Mouse (Mus musculus): Measurements from ENCODE around the gene Ubr4. TPM values are rescaled to one million over a fixed set of nuclear protein-coding genes. Genes with fewer than 3 reads are reported as not detected.
A peak's percentile ranks its signal among the peaks of the same experiment; 100 is the strongest.
"Not testable (repeated sequence)": the region's sequence is repeated elsewhere in the genome, so short reads cannot be mapped to it uniquely, and the experiment has no call there.

Ubr4 gene
- polyA plus RNA-seq, 1 experiment from 2014 or later, result 51.8 TPM

- Histone ChIP-seq H3K36me3 (peaks cover 98% of the 10 kb centered on the region), H3K4me1 (no peaks in the 10 kb centered on the region)
Measured at GRCm38 (mm10) chr4:139368038-139368437, 15.6 kb downstream of the Ubr4 start.

GRCm38 (mm10) chr4:139373130-139373529, 20.7 kb downstream of the Ubr4 start:
- H3K9me3 ChIP-seq (replicated peaks), result no peaks in the 10 kb centered on the region
- peaks cover 97% of the 10 kb centered on the region for H3K36me3 ChIP-seq
- H3K4me1 ChIP-seq, result no peaks in the 10 kb centered on the region
- no peak overlapping the region for H3K27ac ChIP-seq (replicated peaks)
- H3K27me3 ChIP-seq (ENCODE audit: low read depth, poor library complexity, severe bottlenecking), result no peaks in the 10 kb centered on the region
- no peak for DNase-seq (ENCODE audit: low spot score)
- H3K4me3 ChIP-seq, result no peak overlapping the region
- WGBS, result 89% methylated on average over 4 of the region's 4 CpGs

More at GRCm38 (mm10) chr4:139368038-139368437, 15.6 kb downstream of the Ubr4 start:
- Histone ChIP-seq H3K4me3 (no peak overlapping the region), H3K27me3 (ENCODE audit: low read depth, poor library complexity, severe bottlenecking) (no peaks in the 10 kb centered on the region), H3K9me3 (replicated peaks) (no peaks in the 10 kb centered on the region), H3K27ac (replicated peaks) (no peak overlapping the region)
- WGBS, result 91% methylated on average over 5 of the region's 5 CpGs
- no peak for DNase-seq (ENCODE audit: low spot score)

GRCm38 (mm10) chr4:139373531-139373930, 21.1 kb downstream of the Ubr4 start:
- WGBS, result 92% methylated on average over 10 of the region's 10 CpGs
- Histone ChIP-seq H3K27ac (replicated peaks) (no peak overlapping the region), H3K4me1 (no peaks in the 10 kb centered on the region), H3K27me3 (ENCODE audit: low read depth, poor library complexity, severe bottlenecking) (no peaks in the 10 kb centered on the region), H3K36me3 (peaks cover 93% of the 10 kb centered on the region), H3K4me3 (no peak overlapping the region), H3K9me3 (replicated peaks) (no peaks in the 10 kb centered on the region)
- DNase-seq (ENCODE audit: low spot score), result no peak

GRCm38 (mm10) chr4:139379719-139380118, 27.3 kb downstream of the Ubr4 start:
- Histone ChIP-seq H3K9me3 (replicated peaks) (no peaks in the 10 kb centered on the region), H3K27ac (replicated peaks) (peak overlapping the region; percentile 91), H3K4me3 (peak overlapping the region; percentile 97), H3K36me3 (peaks cover 33% of the 10 kb centered on the region), H3K4me1 (peaks cover 27% of the 10 kb centered on the region), H3K27me3 (ENCODE audit: low read depth, poor library complexity, severe bottlenecking) (no peaks in the 10 kb centered on the region)
- WGBS, result 18% methylated on average over 8 of the region's 8 CpGs
- DNase-seq (ENCODE audit: low spot score), result no peak

- Histone ChIP-seq H3K4me1 (peaks cover 27% of the 10 kb centered on the region), H3K27ac (replicated peaks) (peak overlapping the region; percentile 91), H3K4me3 (peak overlapping the region; percentile 97), H3K27me3 (ENCODE audit: low read depth, poor library complexity, severe bottlenecking) (no peaks in the 10 kb centered on the region), H3K9me3 (replicated peaks) (no peaks in the 10 kb centered on the region), H3K36me3 (peaks cover 27% of the 10 kb centered on the region)
- DNase-seq (ENCODE audit: low spot score), result peak; percentile 100
- under 1% methylated on average over 54 of the region's 54 CpGs for WGBS
Measured at GRCm38 (mm10) chr4:139380207-139380748, 27.9 kb downstream of the Ubr4 start.

GRCm38 (mm10) chr4:139380775-139381451, 28.5 kb downstream of the Ubr4 start:
- 5% methylated on average over 43 of the region's 44 CpGs for WGBS
- peak overlapping the region; percentile 91 for H3K27ac ChIP-seq (replicated peaks)
- H3K27me3 ChIP-seq (ENCODE audit: low read depth, poor library complexity, severe bottlenecking), result no peaks in the 10 kb centered on the region
- no peaks in the 10 kb centered on the region for H3K9me3 ChIP-seq (replicated peaks)
- peak overlapping the region; percentile 97 for H3K4me3 ChIP-seq
- H3K4me1 ChIP-seq, result peaks cover 27% of the 10 kb centered on the region
- H3K36me3 ChIP-seq, result peaks cover 21% of the 10 kb centered on the region
- no peak for DNase-seq (ENCODE audit: low spot score)

- no peaks in the 10 kb centered on the region for H3K9me3 ChIP-seq (replicated peaks)
- peak overlapping the region; percentile 97 for H3K4me3 ChIP-seq
- no peaks in the 10 kb centered on the region for H3K27me3 ChIP-seq (ENCODE audit: low read depth, poor library complexity, severe bottlenecking)
- peaks cover 31% of the 10 kb centered on the region for H3K4me1 ChIP-seq
- H3K36me3 ChIP-seq, result peaks cover 16% of the 10 kb centered on the region
- no peak overlapping the region for H3K27ac ChIP-seq (replicated peaks)
- DNase-seq (ENCODE audit: low spot score), result no peak
- 61% methylated on average over 4 of the region's 4 CpGs for WGBS
Measured at GRCm38 (mm10) chr4:139381452-139381845, 29.0 kb downstream of the Ubr4 start.

- DNase-seq (ENCODE audit: low spot score), result no peak
- H3K9me3 ChIP-seq (replicated peaks), result no peaks in the 10 kb centered on the region
- peak overlapping the region; percentile 97 for H3K4me3 ChIP-seq
- peaks cover 9% of the 10 kb centered on the region for H3K36me3 ChIP-seq
- peaks cover 38% of the 10 kb centered on the region for H3K4me1 ChIP-seq
- no peak overlapping the region for H3K27ac ChIP-seq (replicated peaks)
- WGBS, result 80% methylated on average over 7 of the region's 7 CpGs
- H3K27me3 ChIP-seq (ENCODE audit: low read depth, poor library complexity, severe bottlenecking), result no peaks in the 10 kb centered on the region
Measured at GRCm38 (mm10) chr4:139382231-139382630, 29.8 kb downstream of the Ubr4 start.

- not testable (repeated sequence) for H3K9me3 ChIP-seq (replicated peaks); H3K27ac ChIP-seq (replicated peaks); H3K27me3 ChIP-seq (ENCODE audit: low read depth, poor library complexity, severe bottlenecking); DNase-seq (ENCODE audit: low spot score); H3K4me3 ChIP-seq
- WGBS, result 94% methylated on average over 5 of the region's 5 CpGs
- peaks cover 25% of the 10 kb centered on the region for H3K36me3 ChIP-seq
- peaks cover 42% of the 10 kb centered on the region for H3K4me1 ChIP-seq
Measured at GRCm38 (mm10) chr4:139385841-139386240, 33.4 kb downstream of the Ubr4 start.

GRCm38 (mm10) chr4:139386869-139387319, 34.5 kb downstream of the Ubr4 start:
- Histone ChIP-seq H3K27me3 (ENCODE audit: low read depth, poor library complexity, severe bottlenecking) (no peaks in the 10 kb centered on the region), H3K36me3 (peaks cover 36% of the 10 kb centered on the region), H3K27ac (replicated peaks) (no peak overlapping the region), H3K4me3 (no peak overlapping the region), H3K4me1 (peaks cover 32% of the 10 kb centered on the region), H3K9me3 (replicated peaks) (no peaks in the 10 kb centered on the region)
- no peak for DNase-seq (ENCODE audit: low spot score)
- 74% methylated on average over 6 of the region's 6 CpGs for WGBS

- Histone ChIP-seq H3K4me1 (peaks cover 20% of the 10 kb centered on the region), H3K4me3 (no peak overlapping the region), H3K27me3 (ENCODE audit: low read depth, poor library complexity, severe bottlenecking) (no peaks in the 10 kb centered on the region), H3K36me3 (peaks cover 61% of the 10 kb centered on the region), H3K27ac (replicated peaks) (no peak overlapping the region), H3K9me3 (replicated peaks) (no peaks in the 10 kb centered on the region)
- DNase-seq (ENCODE audit: low spot score), result no peak
- WGBS, result 90% methylated on average over 4 of the region's 4 CpGs
Measured at GRCm38 (mm10) chr4:139389557-139389956, 37.1 kb downstream of the Ubr4 start.

- peaks cover 97% of the 10 kb centered on the region for H3K36me3 ChIP-seq
- no peak overlapping the region for H3K27ac ChIP-seq (replicated peaks)
- WGBS, result 80% methylated on average over 2 of the region's 2 CpGs
- no peak overlapping the region for H3K4me3 ChIP-seq
- no peaks in the 10 kb centered on the region for H3K27me3 ChIP-seq (ENCODE audit: low read depth, poor library complexity, severe bottlenecking)
- DNase-seq (ENCODE audit: low spot score), result no peak
- H3K9me3 ChIP-seq (replicated peaks), result no peaks in the 10 kb centered on the region
- H3K4me1 ChIP-seq, result no peaks in the 10 kb centered on the region
Measured at GRCm38 (mm10) chr4:139395431-139395830, 43.0 kb downstream of the Ubr4 start.

GRCm38 (mm10) chr4:139400487-139400886, 48.1 kb downstream of the Ubr4 start:
- no peaks in the 10 kb centered on the region for H3K9me3 ChIP-seq (replicated peaks)
- DNase-seq (ENCODE audit: low spot score), result no peak
- peaks cover 99% of the 10 kb centered on the region for H3K36me3 ChIP-seq
- H3K27me3 ChIP-seq (ENCODE audit: low read depth, poor library complexity, severe bottlenecking), result no peaks in the 10 kb centered on the region
- H3K4me1 ChIP-seq, result no peaks in the 10 kb centered on the region
- H3K4me3 ChIP-seq, result no peak overlapping the region
- H3K27ac ChIP-seq (replicated peaks), result no peak overlapping the region
- WGBS, result 91% methylated on average over 5 of the region's 5 CpGs
